Mouse (Mus musculus): ENCODE results near the gene Mrps36. TPM values are rescaled to one million over a fixed set of nuclear protein-coding genes. Genes with fewer than 3 reads are reported as not detected.
"Not testable (repeated sequence)": the region's sequence is repeated elsewhere in the genome, so short reads cannot be mapped to it uniquely, and the experiment has no call there.

The Mrps36 gene
- total RNA-seq, 2 experiments from 2014 or later: 163 to 174 TPM

- intact Hi-C loops (cut with DNase I): no loop called here
- peak in 1 of 2 experiments; percentile 5 for DNase-seq
Observed at GRCm38 (mm10) chr13:100742831-100743230, 1.6 kb downstream of the Mrps36 start.

DNA sequence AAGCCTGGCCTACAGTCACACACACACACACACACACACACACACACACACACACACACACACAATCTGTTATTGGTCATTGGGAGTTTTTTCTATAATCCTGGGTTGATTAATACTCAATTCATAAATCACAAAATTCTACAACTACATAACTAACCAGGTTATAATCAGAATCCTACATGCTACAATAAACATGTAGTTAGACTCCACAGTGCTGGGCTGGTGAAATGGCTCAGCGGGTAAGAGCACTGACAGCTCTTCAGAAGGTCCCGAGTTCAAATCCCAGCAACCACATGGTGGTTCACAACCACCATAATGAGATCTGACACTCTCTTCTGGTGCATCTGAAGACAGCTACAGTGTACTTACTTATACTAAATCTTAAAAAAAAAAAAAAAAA lies 11.7 kb downstream of the Mrps36 start:
- no peak for DNase-seq
- intact Hi-C loops (cut with DNase I): loop anchor here (5.0 kb wide), 1 partner anchor 80 kb away; the partner anchor contains the start of genes Ak6, Rad17 and Taf9

GRCm38 (mm10) chr13:100731462-100732046 lies 12.9 kb downstream of the Mrps36 start:
- not testable (repeated sequence) for DNase-seq
- intact Hi-C loops (cut with DNase I): loop anchor here (5.0 kb wide), 1 partner anchor 79 kb away; the partner anchor contains the start of genes Ak6, Rad17 and Taf9

- intact Hi-C loops (cut with DNase I): loop anchor here (1.0 to 5.0 kb wide), 2 partner anchors 13 to 79 kb away; partner anchors contain the start of genes Ak6, Mrps36, Rad17 and Taf9
- DNase-seq: peak; percentile 95 to 96
Observed at GRCm38 (mm10) chr13:100730861-100731176, 13.6 kb downstream of the Mrps36 start, which contains the start of gene Cdk7. Gene Cdk7 (minus strand): TSS chr13:100730939.

- intact Hi-C loops (cut with DNase I): loop anchor here (1.0 to 5.0 kb wide), 2 partner anchors 14 to 78 kb away; partner anchors contain the start of genes Ak6, Mrps36, Rad17 and Taf9
- peak in 1 of 2 experiments; percentile 39 for DNase-seq
Observed at GRCm38 (mm10) chr13:100730153-100730860, 14.2 kb downstream of the Mrps36 start.

DNA sequence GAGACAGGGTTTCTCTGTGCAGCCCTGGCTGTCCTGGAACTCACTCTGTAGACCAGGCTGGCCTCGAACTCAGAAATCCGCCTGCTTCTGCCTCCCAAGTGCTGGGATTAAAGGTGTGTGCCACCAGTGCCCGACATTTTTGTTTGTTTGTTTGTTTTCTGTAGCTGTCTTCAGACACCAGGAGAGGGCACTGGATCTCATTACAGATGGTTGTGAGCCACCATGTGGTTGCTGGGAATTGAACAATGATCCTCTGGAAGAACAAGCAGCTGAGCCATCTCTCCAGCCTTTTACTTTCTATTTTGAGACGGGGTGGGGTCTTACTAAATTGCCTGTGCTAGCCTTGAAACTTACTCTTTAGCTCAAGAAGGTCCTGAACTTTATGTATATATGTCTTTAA lies 15.9 kb downstream of the Mrps36 start:
- DNase-seq; intact Hi-C loops (cut with DNase I): not testable (repeated sequence)

- DNase-seq: no peak
- intact Hi-C loops (cut with DNase I): no loop called here
Observed at GRCm38 (mm10) chr13:100728086-100728485, 16.4 kb downstream of the Mrps36 start.

DNA sequence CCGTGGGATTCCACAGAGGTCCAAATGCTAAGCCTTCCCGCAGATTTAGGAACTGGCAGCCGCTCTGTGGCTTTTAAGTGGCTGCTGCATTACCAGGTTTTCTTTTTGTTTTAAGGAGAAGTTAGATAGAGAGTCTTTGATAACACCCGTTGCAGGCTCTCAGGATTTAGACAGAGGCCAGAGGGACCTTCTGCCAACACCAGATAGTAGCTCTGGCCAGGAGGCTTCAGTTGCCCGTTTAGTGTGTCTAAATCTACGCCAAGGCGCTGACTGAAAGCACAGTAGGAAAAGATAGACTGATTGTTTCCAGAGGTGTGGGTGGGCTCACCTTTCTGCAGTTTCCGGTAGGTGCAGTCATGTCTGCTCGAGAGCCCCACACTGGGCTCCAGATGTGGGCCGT lies 19.3 kb downstream of the Mrps36 start:
- no peak for DNase-seq
- intact Hi-C loops (cut with DNase I): no loop called here

DNA sequence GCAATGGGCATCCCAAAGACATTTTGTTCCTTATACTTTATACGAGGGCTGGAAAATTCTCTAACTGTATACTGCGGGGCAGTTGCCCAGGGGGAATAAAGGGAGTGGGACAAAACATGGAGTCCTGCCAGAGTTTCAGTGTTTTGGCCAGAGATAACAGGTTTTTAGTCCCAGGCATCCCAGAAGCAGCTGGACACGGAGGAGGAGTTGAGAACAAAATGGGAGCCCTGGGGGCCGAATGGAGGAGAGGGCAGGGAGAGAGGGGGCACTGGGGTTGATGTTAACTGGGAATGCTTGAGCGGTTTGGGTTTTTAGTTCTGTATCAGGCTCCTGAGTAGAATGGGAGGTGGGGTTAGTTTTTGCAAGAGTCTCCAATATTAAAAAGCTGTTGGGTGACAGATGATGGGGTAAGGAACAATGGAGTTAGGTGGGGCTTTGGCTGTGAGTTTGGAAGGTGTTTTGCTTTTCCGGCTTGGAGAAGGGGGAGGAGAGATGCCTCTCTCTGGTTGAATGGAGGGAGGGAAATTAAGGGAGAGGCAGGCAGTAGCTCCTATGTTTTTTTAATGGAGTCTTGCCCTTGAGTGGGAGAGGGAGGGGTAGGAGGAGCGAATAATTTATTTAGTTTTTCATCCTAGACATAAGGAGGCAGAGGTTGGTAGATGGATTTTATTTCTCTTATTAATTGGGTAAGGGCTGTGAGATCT lies 20.3 kb downstream of the Mrps36 start:
- intact Hi-C loops (cut with DNase I): no loop called here
- DNase-seq: peak in 1 of 2 experiments; percentile 35

DNA sequence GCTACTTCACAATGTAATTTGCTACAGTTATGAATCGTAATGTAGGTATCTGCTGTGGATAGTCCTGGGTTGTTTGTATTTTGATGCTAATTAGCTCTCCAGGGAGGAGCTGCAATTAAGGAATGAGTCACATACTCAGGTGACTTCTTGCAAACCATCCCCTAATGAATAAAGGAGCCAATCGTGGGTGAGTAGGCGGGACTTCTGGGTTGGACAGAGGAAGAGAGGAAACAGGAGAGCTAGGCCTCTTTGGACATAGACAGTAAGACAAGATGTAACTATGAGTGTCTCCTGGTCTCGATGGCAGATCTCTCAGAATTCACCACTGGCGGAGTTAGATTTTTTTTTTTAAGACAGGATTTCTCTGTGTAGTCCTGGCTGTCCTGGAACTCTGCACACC lies 22.8 kb downstream of the Mrps36 start:
- no peak for DNase-seq
- intact Hi-C loops (cut with DNase I): no loop called here

GRCm38 (mm10) chr13:100715467-100715866 lies 29.0 kb downstream of the Mrps36 start:
- intact Hi-C loops (cut with DNase I): no loop called here
- no peak for DNase-seq

DNA sequence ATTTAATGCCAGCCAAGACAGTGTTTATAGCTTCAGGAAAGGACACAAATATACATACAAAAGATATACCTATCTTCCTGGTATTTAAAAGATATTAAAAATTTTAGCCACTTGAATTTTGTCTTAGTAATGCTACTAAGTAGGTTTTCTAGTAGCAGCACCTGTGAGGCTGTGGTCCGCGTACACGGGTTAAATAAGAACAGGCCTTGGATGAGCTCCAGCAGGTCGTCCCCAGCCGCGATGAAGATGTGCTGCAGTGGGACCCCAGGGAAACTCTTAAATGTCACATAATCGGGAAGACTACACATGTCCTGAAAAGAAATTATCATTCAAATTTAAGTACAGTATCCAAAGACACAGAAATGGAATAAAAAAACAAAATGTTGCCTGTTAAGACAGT lies 38.3 kb downstream of the Mrps36 start:
- intact Hi-C loops (cut with DNase I): no loop called here

GRCm38 (mm10) chr13:100703468-100703867 lies 41.0 kb downstream of the Mrps36 start:
- no peak for DNase-seq
- intact Hi-C loops (cut with DNase I): no loop called here

More for the DNA sequence above, 38.3 kb downstream of the Mrps36 start:
- no peak for DNase-seq

- DNase-seq: no peak
- intact Hi-C loops (cut with DNase I): no loop called here
Observed at GRCm38 (mm10) chr13:100698866-100699265, 45.6 kb downstream of the Mrps36 start.

- intact Hi-C loops (cut with DNase I): no loop called here
- no peak for DNase-seq
Observed at GRCm38 (mm10) chr13:100697541-100697940, 46.9 kb downstream of the Mrps36 start.

DNA sequence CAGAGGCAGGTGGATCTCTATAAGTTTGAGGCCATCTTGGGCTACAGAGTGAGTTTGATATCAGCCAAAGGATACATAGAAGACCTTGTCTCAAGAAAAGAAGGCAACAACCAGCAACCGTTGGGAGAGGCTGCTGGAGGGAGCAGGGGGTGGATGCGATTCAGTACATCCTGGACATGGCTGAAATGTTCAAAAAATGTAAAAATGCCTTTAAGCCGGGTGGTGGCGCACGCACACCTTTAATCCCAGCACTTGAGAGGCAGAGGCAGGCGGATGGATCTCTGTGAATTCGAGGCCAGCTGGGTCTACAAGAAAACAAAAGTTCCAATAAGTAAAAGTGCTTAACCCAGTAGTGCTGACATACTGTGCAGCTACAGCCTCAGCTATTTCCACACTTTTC lies 56.9 kb downstream of the Mrps36 start:
- intact Hi-C loops (cut with DNase I): no loop called here
- DNase-seq: no peak

Other genes with a start within 250 kb of the Mrps36 start
- gene Ocln, start 191.9 kb downstream of the Mrps36 start, total RNA-seq (2021): 1 to 10 TPM in 1 of 2 experiments, under 1 TPM in 1; 0.94 to 1.2 TPM
- 1 to 10 TPM; 1.1 to 1.4 TPM for gene Marveld2, start 127.7 kb downstream of the Mrps36 start, total RNA-seq (2021)
- 10 to 100 TPM; 77.7 to 78.5 TPM for gene Ak6, start 93.7 kb downstream of the Mrps36 start, total RNA-seq (2021)
- gene Rad17, start 93.6 kb downstream of the Mrps36 start, total RNA-seq (2021): 10 to 100 TPM; 19.9 to 20.2 TPM
- 10 to 100 TPM; 14.7 to 16.8 TPM for gene Taf9, start 93.1 kb downstream of the Mrps36 start, total RNA-seq (2021)
- 1 to 10 TPM; 1.5 to 2.0 TPM for gene Ccdc125, start 74.9 kb downstream of the Mrps36 start, total RNA-seq (2021)
- gene Cdk7, start 13.7 kb downstream of the Mrps36 start, total RNA-seq (2021): 10 to 100 TPM; 29.5 to 34.8 TPM
- gene Cenph, start 31.2 kb upstream of the Mrps36 start, total RNA-seq (2021): 1 to 10 TPM; 2.1 to 2.8 TPM
- gene Ccnb1, start 41.9 kb upstream of the Mrps36 start, total RNA-seq (2021): 10 to 100 TPM; 19.3 to 27.8 TPM
- gene Slc30a5, start 88.8 kb upstream of the Mrps36 start, total RNA-seq (2021): 10 to 100 TPM; 28.9 to 32.2 TPM